Mouse (Mus musculus): ENCODE results near the gene Nptxr. TPM values are rescaled to one million over a fixed set of nuclear protein-coding genes. Genes with fewer than 3 reads are reported as not detected.
A peak's percentile ranks its signal among the peaks of the same experiment; 100 is the strongest.

Gene Nptxr
- polyA plus RNA-seq, 1 experiment from 2014 or later: 2.1 TPM

DNA sequence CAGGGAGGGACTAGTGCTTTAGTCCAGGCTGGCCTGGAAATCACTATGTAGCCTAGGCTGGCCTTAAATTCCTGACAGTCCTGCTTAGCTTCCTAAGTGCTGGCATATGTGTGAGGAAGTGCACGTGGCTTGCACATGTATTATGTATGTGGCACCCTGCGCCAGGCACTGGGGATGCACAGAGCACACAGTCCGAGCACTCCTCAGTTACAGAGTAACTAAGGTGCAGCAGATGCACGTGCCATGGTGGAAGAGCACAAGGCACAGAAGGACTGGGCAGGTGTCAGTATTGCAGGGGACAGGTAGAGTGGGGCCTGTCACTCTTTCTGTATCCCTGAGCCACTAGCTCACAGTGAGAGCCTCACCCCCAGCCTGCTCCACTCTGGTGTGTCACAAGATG, 49.4 kb downstream of the Nptxr start:
- Histone ChIP-seq H3K36me3 (ENCODE audit: control insufficient read depth, insufficient read depth, low read length) (no peaks in the 10 kb centered on the region), H3K27me3 (ENCODE audit: control insufficient read depth, insufficient read depth, low read length) (no peaks in the 10 kb centered on the region), H3K4me3 (ENCODE audit: low read depth, low read length) (no peak overlapping the region), H3K4me1 (ENCODE audit: control insufficient read depth, insufficient read depth, low read length) (peaks cover 7% of the 10 kb centered on the region; the same call in 1 of the 2 replicates), H3K9me3 (ENCODE audit: control insufficient read depth, low read length) (no peaks in the 10 kb centered on the region), H3K4me2 (no peak overlapping the region), H3K9ac (ENCODE audit: low read length) (no peak overlapping the region), H3K27ac (ENCODE audit: low read depth, low read length) (no peak overlapping the region)
- 86% methylated on average over 4 of the region's 4 CpGs for WGBS
- ATAC-seq (ENCODE audit: low FRiP score) (no peak), DNase-seq (ENCODE audit: low spot score, missing footprints) (peak; percentile 69)

DNA sequence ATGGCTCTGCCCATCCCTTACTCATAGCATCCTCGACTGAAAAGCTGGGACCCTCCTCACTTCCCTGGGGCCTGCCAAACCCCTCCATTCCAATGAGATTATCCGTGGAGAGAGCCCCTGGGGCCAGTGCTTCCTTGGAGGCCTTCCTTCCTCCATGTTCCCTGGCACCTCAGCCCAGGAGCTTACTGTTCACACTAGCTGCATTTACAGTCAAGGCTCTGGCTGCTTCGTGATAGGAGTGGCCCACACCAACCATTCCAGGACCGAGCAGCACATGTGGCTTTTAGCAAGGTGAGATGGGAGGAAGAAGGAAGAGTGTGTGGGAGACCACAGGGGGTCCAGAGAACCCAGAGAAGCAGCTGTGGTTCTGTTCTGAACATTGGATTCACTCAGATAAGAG, 50.7 kb downstream of the Nptxr start:
- Histone ChIP-seq H3K36me3 (ENCODE audit: control insufficient read depth, insufficient read depth, low read length) (no peaks in the 10 kb centered on the region), H3K4me1 (ENCODE audit: control insufficient read depth, insufficient read depth, low read length) (peaks cover 7% of the 10 kb centered on the region; the same call in 1 of the 2 replicates), H3K27ac (ENCODE audit: low read depth, low read length) (no peak overlapping the region), H3K4me2 (no peak overlapping the region), H3K9me3 (ENCODE audit: control insufficient read depth, low read length) (no peaks in the 10 kb centered on the region), H3K9ac (ENCODE audit: low read length) (no peak overlapping the region), H3K4me3 (ENCODE audit: low read depth, low read length) (no peak overlapping the region), H3K27me3 (ENCODE audit: control insufficient read depth, insufficient read depth, low read length) (no peaks in the 10 kb centered on the region)
- 48% methylated on average over 4 of the region's 4 CpGs for WGBS
- peak; percentile 67 for DNase-seq (ENCODE audit: low spot score, missing footprints)
- no peak for ATAC-seq (ENCODE audit: low FRiP score)

DNA sequence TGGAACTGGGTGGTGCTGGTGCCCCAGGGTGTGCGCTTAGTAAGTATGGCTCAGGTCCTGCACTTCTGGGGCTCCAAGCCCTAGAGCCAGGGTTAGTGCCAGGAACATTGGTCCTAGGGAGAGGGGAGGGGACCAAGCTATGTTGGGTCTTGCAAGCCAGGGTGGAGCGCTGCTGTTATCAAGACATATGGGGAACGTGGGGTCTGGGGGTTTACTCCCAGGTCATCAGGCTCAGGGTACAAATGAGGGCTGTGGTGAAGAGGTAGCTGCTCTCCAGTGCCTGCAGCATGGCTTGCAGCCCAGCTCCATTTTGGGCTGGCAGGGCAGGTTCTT, 51.2 kb downstream of the Nptxr start:
- Histone ChIP-seq H3K9me3 (ENCODE audit: control insufficient read depth, low read length) (no peaks in the 10 kb centered on the region), H3K4me2 (no peak overlapping the region), H3K27me3 (ENCODE audit: control insufficient read depth, insufficient read depth, low read length) (no peaks in the 10 kb centered on the region), H3K9ac (ENCODE audit: low read length) (no peak overlapping the region), H3K4me1 (ENCODE audit: control insufficient read depth, insufficient read depth, low read length) (peaks cover 7% of the 10 kb centered on the region; the same call in 1 of the 2 replicates), H3K27ac (ENCODE audit: low read depth, low read length) (no peak overlapping the region), H3K4me3 (ENCODE audit: low read depth, low read length) (no peak overlapping the region), H3K36me3 (ENCODE audit: control insufficient read depth, insufficient read depth, low read length) (no peaks in the 10 kb centered on the region)
- ATAC-seq (ENCODE audit: low FRiP score) (no peak; the same call in 1 of the 2 replicates), DNase-seq (ENCODE audit: low spot score, missing footprints) (peak; percentile 81)
- WGBS: 87% methylated on average over 3 of the region's 3 CpGs

DNA sequence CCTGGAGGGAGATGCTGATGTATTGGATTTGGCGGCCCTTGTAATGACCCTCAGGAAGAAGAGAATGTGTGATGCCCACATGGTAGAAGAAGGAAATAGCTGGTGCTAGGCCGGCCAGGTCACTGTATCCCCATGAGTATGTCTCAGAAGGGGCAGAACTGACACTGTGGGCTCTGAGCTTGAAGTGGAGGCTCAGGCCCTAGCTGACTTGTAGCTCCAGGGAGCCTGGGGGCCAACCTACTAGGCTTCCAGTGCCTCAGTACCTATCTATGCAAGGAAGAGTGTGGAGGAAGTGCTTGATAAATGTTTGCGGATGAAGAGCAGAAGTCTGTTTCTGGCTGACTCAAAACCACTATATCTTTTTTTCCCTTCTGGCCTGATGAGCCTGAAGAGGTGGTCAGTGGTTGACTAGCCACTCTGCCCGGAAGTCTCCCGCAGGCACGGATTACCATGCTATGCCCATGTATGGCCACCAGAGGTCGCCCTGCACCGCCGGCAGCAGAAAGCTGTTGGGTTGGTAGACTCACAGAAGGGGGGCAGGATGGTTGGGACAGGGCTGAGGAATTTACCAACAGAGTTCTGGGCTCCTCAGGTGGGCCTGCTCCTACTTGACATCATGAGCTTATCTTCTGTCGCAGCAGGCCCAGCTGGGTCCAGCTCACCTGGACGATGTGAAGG, 51.7 kb downstream of the Nptxr start:
- peak; percentile 71 for ATAC-seq (ENCODE audit: low FRiP score)
- 26% methylated on average over 11 of the region's 11 CpGs for WGBS
- no peak overlapping the region for H3K27ac ChIP-seq (ENCODE audit: low read depth, low read length)

DNA sequence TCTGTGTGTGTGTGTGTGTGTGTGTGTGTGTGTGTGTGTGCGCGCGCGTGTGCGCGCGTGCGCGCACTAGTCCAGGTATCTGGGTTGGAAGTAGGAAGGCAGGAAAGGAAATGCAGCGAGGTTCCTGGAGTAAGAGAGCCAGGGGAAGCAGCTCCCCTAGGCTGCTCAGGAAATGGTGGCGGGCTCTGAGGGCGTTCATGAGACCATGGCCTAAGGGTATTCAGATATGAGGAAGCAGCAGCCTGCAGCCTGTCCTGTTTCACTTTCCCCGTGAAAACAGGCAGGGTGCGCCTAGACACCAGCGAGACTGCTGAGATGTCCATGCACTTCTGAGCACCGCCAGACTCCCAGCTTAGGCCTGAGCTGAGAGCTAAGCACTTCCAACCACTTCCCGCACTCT, 52.8 kb downstream of the Nptxr start:
- Histone ChIP-seq H3K4me1 (ENCODE audit: control insufficient read depth, insufficient read depth, low read length) (peaks cover 5% of the 10 kb centered on the region; the same call in 1 of the 2 replicates), H3K4me3 (ENCODE audit: low read depth, low read length) (no peak overlapping the region), H3K27me3 (ENCODE audit: control insufficient read depth, insufficient read depth, low read length) (no peaks in the 10 kb centered on the region), H3K9ac (ENCODE audit: low read length) (no peak overlapping the region), H3K27ac (ENCODE audit: low read depth, low read length) (no peak overlapping the region), H3K9me3 (ENCODE audit: control insufficient read depth, low read length) (no peaks in the 10 kb centered on the region), H3K36me3 (ENCODE audit: control insufficient read depth, insufficient read depth, low read length) (no peaks in the 10 kb centered on the region), H3K4me2 (no peak overlapping the region)
- 88% methylated on average over 17 of the region's 17 CpGs for WGBS
- no peak for ATAC-seq (ENCODE audit: low FRiP score)
- peak; percentile 73 for DNase-seq (ENCODE audit: low spot score, missing footprints)

More for the DNA sequence above, 51.7 kb downstream of the Nptxr start:
- Histone ChIP-seq H3K9ac (ENCODE audit: low read length) (no peak overlapping the region), H3K4me3 (ENCODE audit: low read depth, low read length) (no peak overlapping the region), H3K4me2 (no peak overlapping the region), H3K27me3 (ENCODE audit: control insufficient read depth, insufficient read depth, low read length) (no peaks in the 10 kb centered on the region), H3K4me1 (ENCODE audit: control insufficient read depth, insufficient read depth, low read length) (peaks cover 7% of the 10 kb centered on the region; the same call in 1 of the 2 replicates), H3K9me3 (ENCODE audit: control insufficient read depth, low read length) (no peaks in the 10 kb centered on the region), H3K36me3 (ENCODE audit: control insufficient read depth, insufficient read depth, low read length) (no peaks in the 10 kb centered on the region)
- DNase-seq (ENCODE audit: low spot score, missing footprints): peak; percentile 96

DNA sequence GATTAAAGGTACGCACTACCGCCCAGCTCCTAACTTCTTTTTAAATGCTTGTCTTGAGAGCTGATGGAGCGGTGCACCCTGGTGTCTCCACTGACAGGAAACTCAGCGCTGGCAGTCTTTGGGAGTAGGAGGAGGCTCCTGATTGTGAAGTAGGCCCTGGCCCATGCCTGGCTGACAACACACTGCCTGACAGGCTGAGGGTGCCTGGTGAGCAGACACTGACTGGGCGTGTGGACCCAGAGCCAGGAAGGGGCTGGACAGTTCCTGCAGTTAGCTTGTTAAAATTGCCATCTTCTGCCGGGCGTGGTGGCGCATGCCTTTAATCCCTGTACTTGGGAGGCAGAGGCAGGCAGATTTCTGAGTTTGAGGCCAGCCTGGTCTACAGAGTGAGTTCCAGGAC, 54.3 kb downstream of the Nptxr start:
- Histone ChIP-seq H3K4me3 (ENCODE audit: low read depth, low read length) (no peak overlapping the region), H3K27ac (ENCODE audit: low read depth, low read length) (no peak overlapping the region), H3K27me3 (ENCODE audit: control insufficient read depth, insufficient read depth, low read length) (no peaks in the 10 kb centered on the region), H3K36me3 (ENCODE audit: control insufficient read depth, insufficient read depth, low read length) (no peaks in the 10 kb centered on the region), H3K9ac (ENCODE audit: low read length) (no peak overlapping the region), H3K4me2 (no peak overlapping the region), H3K4me1 (ENCODE audit: control insufficient read depth, insufficient read depth, low read length) (no peaks in the 10 kb centered on the region), H3K9me3 (ENCODE audit: control insufficient read depth, low read length) (no peaks in the 10 kb centered on the region)
- 90% methylated on average over 8 of the region's 8 CpGs for WGBS
- peak; percentile 35 for DNase-seq (ENCODE audit: low spot score, missing footprints)
- ATAC-seq (ENCODE audit: low FRiP score): no peak

DNA sequence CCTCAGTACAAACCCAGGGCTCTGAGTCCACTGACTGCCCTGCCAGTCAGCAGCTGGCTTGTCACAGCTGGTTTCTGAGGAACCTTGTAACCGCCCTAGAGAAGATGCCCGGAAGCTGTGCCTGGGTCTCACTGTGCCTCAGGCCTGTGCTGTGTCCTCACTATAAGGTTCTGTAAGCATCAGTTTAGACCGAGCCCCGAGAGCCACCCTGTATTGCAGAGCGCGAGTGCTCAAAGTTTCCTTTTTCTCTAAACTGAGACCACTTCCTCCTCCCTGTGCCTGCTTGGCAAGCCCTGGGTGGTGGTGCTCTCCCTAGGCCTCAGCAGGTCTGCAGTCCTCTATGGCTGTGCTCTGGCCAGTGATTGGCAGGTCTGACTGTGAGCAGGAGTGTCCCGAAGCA, 55.4 kb downstream of the Nptxr start:
- 96% methylated on average over 7 of the region's 7 CpGs for WGBS
- DNase-seq (ENCODE audit: low spot score, missing footprints) (peak; percentile 61), ATAC-seq (ENCODE audit: low FRiP score) (no peak)
- H3K27ac ChIP-seq (ENCODE audit: low read depth, low read length): no peak overlapping the region
- no peaks in the 10 kb centered on the region for H3K9me3 ChIP-seq (ENCODE audit: control insufficient read depth, low read length)
- no peak overlapping the region for H3K9ac ChIP-seq (ENCODE audit: low read length)
- no peak overlapping the region for H3K4me3 ChIP-seq (ENCODE audit: low read depth, low read length)
- H3K36me3 ChIP-seq (ENCODE audit: control insufficient read depth, insufficient read depth, low read length): no peaks in the 10 kb centered on the region
- H3K27me3 ChIP-seq (ENCODE audit: control insufficient read depth, insufficient read depth, low read length): no peaks in the 10 kb centered on the region
- no peaks in the 10 kb centered on the region for H3K4me1 ChIP-seq (ENCODE audit: control insufficient read depth, insufficient read depth, low read length)
- no peak overlapping the region for H3K4me2 ChIP-seq

DNA sequence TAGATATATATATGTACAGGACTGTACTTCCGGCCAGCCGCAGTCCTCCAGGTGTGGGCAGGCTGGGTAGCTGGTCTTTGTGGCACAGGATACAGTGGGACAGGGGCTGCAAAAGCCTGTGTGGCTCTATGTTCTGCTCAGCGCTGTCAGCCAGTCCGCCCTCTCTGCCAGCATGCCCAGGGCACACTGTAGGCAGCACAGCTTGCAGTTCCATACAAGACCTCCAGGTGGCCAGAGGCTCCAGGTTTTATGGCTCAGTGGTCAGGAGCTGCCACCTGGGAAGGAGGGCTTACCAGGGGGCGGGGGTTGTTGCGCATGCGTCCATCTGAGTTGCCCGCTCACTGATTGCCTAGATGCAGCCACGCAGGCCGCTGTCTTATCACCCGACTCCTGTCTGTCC, 56.6 kb downstream of the Nptxr start:
- no peak overlapping the region for H3K27ac ChIP-seq (ENCODE audit: low read depth, low read length)
- WGBS: 59% methylated on average over 11 of the region's 11 CpGs
- no peaks in the 10 kb centered on the region; the same call in 1 of the 2 replicates for H3K4me1 ChIP-seq (ENCODE audit: control insufficient read depth, insufficient read depth, low read length)
- H3K4me3 ChIP-seq (ENCODE audit: low read depth, low read length): no peak overlapping the region
- ATAC-seq (ENCODE audit: low FRiP score) (no peak), DNase-seq (ENCODE audit: low spot score, missing footprints) (peak; percentile 90)
- H3K9ac ChIP-seq (ENCODE audit: low read length): no peak overlapping the region
- no peaks in the 10 kb centered on the region for H3K9me3 ChIP-seq (ENCODE audit: control insufficient read depth, low read length)
- no peak overlapping the region for H3K4me2 ChIP-seq
- H3K36me3 ChIP-seq (ENCODE audit: control insufficient read depth, insufficient read depth, low read length): no peaks in the 10 kb centered on the region
- H3K27me3 ChIP-seq (ENCODE audit: control insufficient read depth, insufficient read depth, low read length): no peaks in the 10 kb centered on the region

DNA sequence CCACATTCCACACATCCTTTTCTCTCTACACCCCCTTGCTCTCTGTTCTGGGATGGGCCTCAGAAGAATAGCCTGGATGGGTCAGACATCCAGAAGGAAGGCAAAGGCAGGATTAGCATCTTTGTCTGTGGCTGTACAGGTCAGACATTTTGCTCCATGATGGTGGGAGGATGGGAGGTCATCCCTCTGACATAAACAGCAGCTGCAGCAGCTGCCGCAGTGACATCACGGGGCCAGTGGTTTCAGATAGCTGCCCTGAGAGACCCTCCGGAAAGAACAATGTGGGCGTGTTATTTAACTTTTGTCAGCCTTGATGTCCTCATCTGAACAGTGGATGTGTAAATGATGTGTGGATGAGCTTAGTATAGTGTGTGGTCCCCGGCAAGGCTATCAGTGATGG, 58.7 kb downstream of the Nptxr start:
- Histone ChIP-seq H3K36me3 (ENCODE audit: control insufficient read depth, insufficient read depth, low read length) (no peaks in the 10 kb centered on the region), H3K4me2 (no peak overlapping the region), H3K27ac (ENCODE audit: low read depth, low read length) (no peak overlapping the region), H3K9ac (ENCODE audit: low read length) (no peak overlapping the region), H3K4me1 (ENCODE audit: control insufficient read depth, insufficient read depth, low read length) (peaks cover 11% of the 10 kb centered on the region), H3K9me3 (ENCODE audit: control insufficient read depth, low read length) (no peaks in the 10 kb centered on the region), H3K27me3 (ENCODE audit: control insufficient read depth, insufficient read depth, low read length) (no peaks in the 10 kb centered on the region), H3K4me3 (ENCODE audit: low read depth, low read length) (no peak overlapping the region)
- ATAC-seq (ENCODE audit: low FRiP score): no peak
- whole genome bisulfite sequencing: 85% methylated on average over 5 of the region's 5 CpGs
- peak; percentile 6 for DNase-seq (ENCODE audit: low spot score, missing footprints)

All from midbrain, embryonic 11.5 days (tissue).